Mouse (Mus musculus): ENCODE measurements around the gene Kif2a. TPM values are rescaled to one million over a fixed set of nuclear protein-coding genes. Genes with fewer than 3 reads are reported as not detected.
"Not testable (repeated sequence)": the region's sequence is repeated elsewhere in the genome, so short reads cannot be mapped to it uniquely, and the experiment has no call there.

Kif2a gene
- polyA plus RNA-seq, 1 experiment = 31.7 TPM

DNA sequence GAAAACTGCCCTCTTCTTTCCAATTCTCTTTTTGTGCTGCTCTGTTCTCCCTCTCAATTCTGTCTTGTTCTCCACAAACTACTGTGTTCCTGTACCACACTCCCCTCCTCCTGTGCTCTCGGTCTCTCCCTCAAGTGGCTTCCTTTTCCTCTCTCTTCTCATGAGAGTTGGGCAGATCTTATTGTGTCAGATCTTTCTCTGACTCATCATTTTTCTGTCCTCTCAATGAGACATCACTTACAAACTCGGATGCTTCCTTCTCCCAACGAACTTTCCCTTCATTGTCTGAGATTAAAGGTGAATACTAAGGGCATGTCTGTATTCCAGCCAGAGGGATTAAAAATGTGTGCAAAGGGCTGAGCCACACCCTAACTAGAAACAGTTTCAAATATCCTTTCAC lies 3.7 kb upstream of the Kif2a start:
- Histone ChIP-seq H3K4me1 (ENCODE audit: control insufficient read depth, insufficient read depth, low read length) (no peaks in the 10 kb centered on the region), H3K27ac (ENCODE audit: insufficient read depth, low read length) (no peak overlapping the region), H3K4me3 (ENCODE audit: insufficient read depth, low read length) (no peak overlapping the region)
- TF ChIP-seq CTCF (IDR thresholded peaks at IDR 0.05; ENCODE audit: extremely low read depth, insufficient read depth, low read length) (no peak), POLR2A (IDR thresholded peaks at IDR 0.05; ENCODE audit: extremely low read depth, insufficient read depth, low read length) (no peak)

- peak overlapping the region; percentile 87 for H3K27ac ChIP-seq (ENCODE audit: insufficient read depth, low read length)
- peaks cover 3% of the 10 kb centered on the region for H3K4me1 ChIP-seq (ENCODE audit: control insufficient read depth, insufficient read depth, low read length)
- 0 out of 2 replicates have a peak, but pooled peaks have one; percentile 13 for TF ChIP-seq POLR2A (IDR thresholded peaks at IDR 0.05; ENCODE audit: extremely low read depth, insufficient read depth, low read length)
- TF ChIP-seq CTCF (IDR thresholded peaks at IDR 0.05; ENCODE audit: extremely low read depth, insufficient read depth, low read length) = no peak
- peak overlapping the region; percentile 92 for H3K4me3 ChIP-seq (ENCODE audit: insufficient read depth, low read length)
Observed at GRCm38 (mm10) chr13:107022266-107023171, 593 bp upstream of the Kif2a start.

DNA sequence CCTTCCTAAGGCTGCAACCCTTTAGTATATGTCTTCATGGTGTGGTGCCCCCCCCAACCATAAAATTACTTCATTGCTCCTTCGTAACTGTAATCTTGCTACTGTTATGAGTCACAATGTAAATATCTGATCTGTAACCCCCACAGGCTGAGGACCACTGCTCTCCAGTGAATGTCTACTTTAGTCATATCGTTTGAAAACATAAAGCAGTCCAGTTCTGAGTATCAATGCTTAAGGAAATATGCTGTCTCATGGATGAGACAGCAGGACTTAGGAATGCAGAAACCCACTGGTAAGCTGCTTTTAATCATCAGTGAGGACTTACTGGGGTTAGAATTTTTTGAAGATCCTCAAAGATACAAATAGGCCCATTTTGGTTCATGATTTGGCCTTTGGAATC lies 2.5 kb downstream of the Kif2a start:
- no peak for TF ChIP-seq POLR2A (IDR thresholded peaks at IDR 0.05; ENCODE audit: extremely low read depth, insufficient read depth, low read length)
- no peak for TF ChIP-seq CTCF (IDR thresholded peaks at IDR 0.05; ENCODE audit: extremely low read depth, insufficient read depth, low read length)
- Histone ChIP-seq H3K4me1 (ENCODE audit: control insufficient read depth, insufficient read depth, low read length) (peaks cover 3% of the 10 kb centered on the region), H3K27ac (ENCODE audit: insufficient read depth, low read length) (no peak overlapping the region), H3K4me3 (ENCODE audit: insufficient read depth, low read length) (no peak overlapping the region)

GRCm38 (mm10) chr13:107013926-107014325 lies 8.0 kb downstream of the Kif2a start:
- Histone ChIP-seq H3K27ac (ENCODE audit: insufficient read depth, low read length) (no peak overlapping the region), H3K4me1 (ENCODE audit: control insufficient read depth, insufficient read depth, low read length) (peaks cover 4% of the 10 kb centered on the region; the same call in 1 of the 2 replicates), H3K4me3 (ENCODE audit: insufficient read depth, low read length) (no peak overlapping the region)
- TF ChIP-seq POLR2A (IDR thresholded peaks at IDR 0.05; ENCODE audit: extremely low read depth, insufficient read depth, low read length) = no peak
- no peak for TF ChIP-seq CTCF (IDR thresholded peaks at IDR 0.05; ENCODE audit: extremely low read depth, insufficient read depth, low read length)

GRCm38 (mm10) chr13:107011618-107012017 lies 10.3 kb downstream of the Kif2a start:
- no peak overlapping the region for H3K27ac ChIP-seq (ENCODE audit: insufficient read depth, low read length)
- no peak overlapping the region for H3K4me3 ChIP-seq (ENCODE audit: insufficient read depth, low read length)
- H3K4me1 ChIP-seq (ENCODE audit: control insufficient read depth, insufficient read depth, low read length) = peaks cover 4% of the 10 kb centered on the region; the same call in 1 of the 2 replicates
- TF ChIP-seq CTCF (IDR thresholded peaks at IDR 0.05; ENCODE audit: extremely low read depth, insufficient read depth, low read length) (no peak), POLR2A (IDR thresholded peaks at IDR 0.05; ENCODE audit: extremely low read depth, insufficient read depth, low read length) (no peak)

GRCm38 (mm10) chr13:107008174-107008573 lies 13.8 kb downstream of the Kif2a start:
- TF ChIP-seq CTCF (IDR thresholded peaks at IDR 0.05; ENCODE audit: extremely low read depth, insufficient read depth, low read length) (no peak), POLR2A (IDR thresholded peaks at IDR 0.05; ENCODE audit: extremely low read depth, insufficient read depth, low read length) (no peak)
- Histone ChIP-seq H3K4me3 (ENCODE audit: insufficient read depth, low read length) (no peak overlapping the region), H3K27ac (ENCODE audit: insufficient read depth, low read length) (no peak overlapping the region), H3K4me1 (ENCODE audit: control insufficient read depth, insufficient read depth, low read length) (peaks cover 1% of the 10 kb centered on the region; the same call in 1 of the 2 replicates)

DNA sequence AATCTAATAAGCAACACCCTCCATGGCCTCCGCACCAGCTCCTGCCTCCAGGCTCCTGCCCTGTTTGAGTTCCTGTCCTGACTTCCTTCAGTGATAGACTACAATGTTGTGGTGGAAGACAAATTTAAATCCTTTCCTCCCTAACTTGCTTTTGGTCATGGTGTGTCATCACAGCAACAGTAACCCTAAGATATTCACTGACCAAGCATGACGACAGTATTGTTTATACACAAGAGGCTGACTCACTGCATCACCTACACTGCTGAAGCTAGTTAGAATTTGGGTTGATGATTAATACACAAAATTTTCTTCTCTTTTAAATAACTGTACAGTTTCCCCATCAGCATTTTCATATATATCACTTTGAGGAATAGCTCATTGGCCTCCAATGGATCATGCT lies 18.7 kb downstream of the Kif2a start:
- Histone ChIP-seq H3K27ac (ENCODE audit: insufficient read depth, low read length) (no peak overlapping the region), H3K4me1 (ENCODE audit: control insufficient read depth, insufficient read depth, low read length) (no peaks in the 10 kb centered on the region; the same call in 1 of the 2 replicates), H3K4me3 (ENCODE audit: insufficient read depth, low read length) (no peak overlapping the region)
- TF ChIP-seq CTCF (IDR thresholded peaks at IDR 0.05; ENCODE audit: extremely low read depth, insufficient read depth, low read length) (no peak), POLR2A (IDR thresholded peaks at IDR 0.05; ENCODE audit: extremely low read depth, insufficient read depth, low read length) (no peak)

- no peak overlapping the region for H3K27ac ChIP-seq (ENCODE audit: insufficient read depth, low read length)
- H3K4me1 ChIP-seq (ENCODE audit: control insufficient read depth, insufficient read depth, low read length) = peaks cover 3% of the 10 kb centered on the region
- TF ChIP-seq POLR2A (IDR thresholded peaks at IDR 0.05; ENCODE audit: extremely low read depth, insufficient read depth, low read length) = no peak
- TF ChIP-seq CTCF (IDR thresholded peaks at IDR 0.05; ENCODE audit: extremely low read depth, insufficient read depth, low read length) = no peak
- H3K4me3 ChIP-seq (ENCODE audit: insufficient read depth, low read length) = no peak overlapping the region
Observed at GRCm38 (mm10) chr13:106998671-106999070, 23.3 kb downstream of the Kif2a start.

- Histone ChIP-seq H3K4me3 (ENCODE audit: insufficient read depth, low read length) (no peak overlapping the region), H3K27ac (ENCODE audit: insufficient read depth, low read length) (no peak overlapping the region), H3K4me1 (ENCODE audit: control insufficient read depth, insufficient read depth, low read length) (peaks cover 3% of the 10 kb centered on the region)
- TF ChIP-seq CTCF (IDR thresholded peaks at IDR 0.05; ENCODE audit: extremely low read depth, insufficient read depth, low read length) (no peak), POLR2A (IDR thresholded peaks at IDR 0.05; ENCODE audit: extremely low read depth, insufficient read depth, low read length) (no peak)
Observed at GRCm38 (mm10) chr13:106998026-106998425, 23.9 kb downstream of the Kif2a start.

- H3K4me1 ChIP-seq (ENCODE audit: control insufficient read depth, insufficient read depth, low read length); H3K27ac ChIP-seq (ENCODE audit: insufficient read depth, low read length); H3K4me3 ChIP-seq (ENCODE audit: insufficient read depth, low read length): not testable (repeated sequence)
Observed at GRCm38 (mm10) chr13:106997557-106997956, 24.4 kb downstream of the Kif2a start.

All from cortical plate, adult 2 months (tissue).